Mouse (Mus musculus) liver, embryonic 12.5 days (tissue): Measurements from ENCODE around the gene Rb1. TPM values are rescaled to one million over a fixed set of nuclear protein-coding genes. Genes with fewer than 3 reads are reported as not detected.

Source experiments
- ATAC-seq: fragments of 200-750 bp; cut with Nextera tagmentation; 2 replicates; pipeline ENCODE4 v1.8.0; 2017; ENCODE audit warnings: moderate number of reproducible peaks, mild to moderate bottlenecking, moderate library complexity
- H3K27ac ChIP-seq: fragments of 300-500 bp; sonication (generic); 2 replicates; pipeline ENCODE4 v1.5.1; 2016; ENCODE audit warnings: mild to moderate bottlenecking
- H3K27me3 ChIP-seq: fragments of 300-500 bp; sonication (generic); replicated peaks from 2 replicates; pipeline ENCODE4 v1.6.1; 2016; ENCODE audit warnings: mild to moderate bottlenecking, moderate library complexity
- H3K36me3 ChIP-seq: fragments of 300-500 bp; sonication (generic); 2 replicates; pipeline ENCODE4 v1.6.1; 2016; ENCODE audit warnings: mild to moderate bottlenecking, moderate library complexity
- H3K4me1 ChIP-seq: fragments of 300-500 bp; sonication (generic); 2 replicates; pipeline ENCODE4 v1.6.1; 2016
- H3K4me2 ChIP-seq: fragments of 300-500 bp; sonication (generic); 2 replicates; pipeline ENCODE4 v1.6.1; 2016; ENCODE audit warnings: mild to moderate bottlenecking, moderate library complexity
- H3K4me3 ChIP-seq: fragments of 300-500 bp; sonication (generic); 2 replicates; pipeline ENCODE4 v1.5.1; 2016; ENCODE audit warnings: mild to moderate bottlenecking, moderate library complexity
- H3K9ac ChIP-seq: fragments of 300-500 bp; sonication (generic); 2 replicates; pipeline ENCODE4 v1.6.1; 2016; ENCODE audit warnings: mild to moderate bottlenecking, moderate library complexity
- H3K9me3 ChIP-seq: fragments of 300-500 bp; sonication (generic); replicated peaks from 2 replicates; pipeline ENCODE4 v1.6.1; 2016; ENCODE audit warnings: mild to moderate bottlenecking, moderate library complexity
- WGBS: fragments of 180-500 bp; shearing (Covaris S2); methylation state at CpG from one replicate; pipeline ENCODE4 v1.1.7; 2016; ENCODE audit not compliant: insufficient replicate concordance; 5-methylcytosine and 5-hydroxymethylcytosine counted together
- polyA plus RNA-seq: library from polyadenylated mRNA; unstranded; fragments of >200 nt; fragmentation: Nextera tagmentation; extraction: Ambion mirVana; gene quantifications from 2 replicates; pipeline ENCODE4 v1.2.1, GENCODE M21; 2016

Gene Rb1
- polyA plus RNA-seq, 1 experiment from 2014 or later: 30.1 TPM

DNA sequence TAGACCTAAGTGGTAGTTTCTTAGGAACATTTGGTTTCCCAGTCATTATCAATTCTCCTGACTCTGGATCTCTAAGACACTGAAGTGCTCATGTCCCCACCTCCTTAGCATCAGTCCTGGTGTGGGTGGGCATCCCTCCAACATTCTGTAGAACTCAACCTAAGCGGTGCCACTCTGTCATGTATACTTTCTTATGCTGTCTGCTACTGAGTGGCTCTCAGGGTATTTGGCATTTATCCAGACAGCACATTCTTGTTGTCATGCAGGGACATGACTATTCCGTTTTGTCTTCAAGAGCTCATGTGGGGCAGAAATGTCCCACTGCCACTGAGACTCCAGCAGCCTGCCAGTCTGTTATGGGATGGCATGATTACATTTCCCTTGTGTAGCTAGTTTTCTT, 144.5 kb downstream of the Rb1 start:
- H3K36me3 ChIP-seq: peaks cover 30% of the 10 kb centered on the region
- 78% methylated on average over 2 of the region's 2 CpGs for WGBS
- ATAC-seq: no peak

DNA sequence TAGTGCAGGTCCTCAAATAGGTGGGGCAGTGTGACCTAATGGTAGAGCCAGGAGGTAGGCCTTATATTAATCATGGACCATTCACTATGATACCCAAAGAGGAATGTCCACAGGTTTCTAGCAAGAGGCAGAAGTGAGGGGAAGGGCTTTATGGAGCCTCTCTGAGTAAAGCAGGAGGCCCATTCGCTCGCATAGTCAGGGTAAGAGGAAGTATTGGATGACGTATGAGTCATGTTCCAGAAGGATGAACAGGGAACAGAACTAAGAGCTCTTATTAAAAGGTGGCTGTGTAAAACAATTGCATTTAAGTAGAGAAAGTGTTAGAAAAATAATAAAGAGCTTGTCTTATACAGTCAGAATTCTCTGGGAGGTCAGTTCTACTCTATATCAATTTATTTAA, 145.0 kb downstream of the Rb1 start:
- H3K4me2 ChIP-seq: no peak overlapping the region
- H3K27me3 ChIP-seq: no peaks in the 10 kb centered on the region
- H3K27ac ChIP-seq: no peak overlapping the region
- ATAC-seq: no peak
- peaks cover 33% of the 10 kb centered on the region for H3K4me1 ChIP-seq
- H3K4me3 ChIP-seq: no peak overlapping the region
- WGBS: 75% methylated on average over 3 of the region's 3 CpGs
- H3K9ac ChIP-seq: no peak overlapping the region
- H3K36me3 ChIP-seq: peaks cover 29% of the 10 kb centered on the region; the same call in 1 of the 2 replicates
- H3K9me3 ChIP-seq: no peaks in the 10 kb centered on the region

More for the DNA sequence above, 144.5 kb downstream of the Rb1 start:
- no peak overlapping the region for H3K27ac ChIP-seq
- H3K4me2 ChIP-seq: no peak overlapping the region
- H3K4me3 ChIP-seq: no peak overlapping the region
- peaks cover 28% of the 10 kb centered on the region for H3K4me1 ChIP-seq
- no peak overlapping the region for H3K9ac ChIP-seq
- H3K27me3 ChIP-seq: no peaks in the 10 kb centered on the region
- H3K9me3 ChIP-seq: no peaks in the 10 kb centered on the region

DNA sequence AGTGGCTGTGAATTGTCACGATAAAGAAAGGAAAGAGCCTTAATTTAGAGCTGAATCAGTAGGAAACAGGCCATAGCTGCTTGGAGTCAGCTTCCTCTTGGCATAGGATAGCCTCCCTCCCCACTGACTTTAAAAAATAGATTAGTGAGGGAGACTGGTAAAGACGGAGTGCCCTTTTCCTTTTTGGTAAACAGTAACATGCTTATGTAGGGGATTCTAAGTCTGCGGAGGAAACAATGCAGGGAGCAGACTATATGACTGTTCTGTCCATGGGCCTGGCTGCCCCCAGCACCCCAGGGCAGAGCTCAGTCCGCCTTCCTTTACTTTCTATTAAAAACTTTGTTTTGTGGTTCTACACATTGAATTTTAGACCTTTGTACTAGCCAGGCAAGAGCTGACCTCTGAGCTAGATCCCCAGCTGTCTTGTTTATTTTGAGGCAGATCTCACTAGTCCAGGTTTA, 146.4 kb downstream of the Rb1 start:
- Histone ChIP-seq H3K9ac (no peak overlapping the region), H3K36me3 (peaks cover 24% of the 10 kb centered on the region; the same call in 1 of the 2 replicates), H3K4me3 (no peak overlapping the region), H3K4me2 (no peak overlapping the region), H3K27ac (peak overlapping the region; percentile 69), H3K4me1 (peaks cover 43% of the 10 kb centered on the region), H3K27me3 (no peaks in the 10 kb centered on the region), H3K9me3 (no peaks in the 10 kb centered on the region)
- WGBS: 40% methylated on average over 4 of the region's 4 CpGs
- peak; percentile 58; the same call in 1 of the 2 replicates for ATAC-seq

GRCm38 (mm10) chr14:73177961-73178360, 147.7 kb downstream of the Rb1 start:
- Histone ChIP-seq H3K9ac (no peak overlapping the region), H3K27me3 (no peaks in the 10 kb centered on the region), H3K4me2 (no peak overlapping the region), H3K36me3 (peaks cover 23% of the 10 kb centered on the region; the same call in 1 of the 2 replicates), H3K27ac (0 out of 2 replicates have a peak overlapping the region, but pooled peaks have one; percentile 23), H3K9me3 (no peaks in the 10 kb centered on the region), H3K4me3 (no peak overlapping the region), H3K4me1 (peaks cover 43% of the 10 kb centered on the region)
- WGBS: 67% methylated on average over 11 of the region's 11 CpGs
- no peak for ATAC-seq

DNA sequence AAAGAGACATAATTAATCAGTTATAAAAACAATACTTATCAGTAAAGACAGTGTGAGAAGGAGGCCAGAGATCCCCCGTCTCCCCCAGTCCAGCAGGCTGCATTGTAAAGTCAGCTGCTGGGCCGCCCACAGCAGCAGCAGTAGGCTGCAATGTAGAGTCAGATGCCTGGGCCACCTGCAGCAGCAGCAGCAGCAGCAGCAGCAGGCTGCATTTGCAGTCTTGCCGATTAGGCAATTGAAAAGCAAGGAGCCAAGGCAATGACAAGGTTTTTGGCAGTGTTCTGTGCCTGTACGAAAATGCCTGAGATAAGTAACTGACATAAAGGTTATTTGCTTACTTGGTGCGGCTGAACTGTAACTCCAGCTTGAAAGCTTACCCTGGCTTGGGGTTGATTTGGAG, 149.4 kb downstream of the Rb1 start:
- peaks cover 14% of the 10 kb centered on the region; the same call in 1 of the 2 replicates for H3K36me3 ChIP-seq
- H3K27ac ChIP-seq: no peak overlapping the region
- no peak for ATAC-seq
- H3K27me3 ChIP-seq: no peaks in the 10 kb centered on the region
- WGBS: 53% methylated on average over 5 of the region's 5 CpGs
- no peak overlapping the region for H3K4me2 ChIP-seq
- no peaks in the 10 kb centered on the region for H3K9me3 ChIP-seq
- H3K9ac ChIP-seq: no peak overlapping the region
- no peak overlapping the region for H3K4me3 ChIP-seq
- H3K4me1 ChIP-seq: peaks cover 45% of the 10 kb centered on the region

GRCm38 (mm10) chr14:73175814-73176213, 149.8 kb downstream of the Rb1 start:
- H3K4me2 ChIP-seq: no peak overlapping the region
- peaks cover 48% of the 10 kb centered on the region for H3K4me1 ChIP-seq
- H3K4me3 ChIP-seq: no peak overlapping the region
- H3K36me3 ChIP-seq: peaks cover 18% of the 10 kb centered on the region; the same call in 1 of the 2 replicates
- no peaks in the 10 kb centered on the region for H3K27me3 ChIP-seq
- ATAC-seq: peak; percentile 42; the same call in 1 of the 2 replicates
- H3K27ac ChIP-seq: no peak overlapping the region; the same call in 1 of the 2 replicates
- 22% methylated on average over 6 of the region's 6 CpGs for WGBS
- no peaks in the 10 kb centered on the region for H3K9me3 ChIP-seq
- no peak overlapping the region for H3K9ac ChIP-seq

DNA sequence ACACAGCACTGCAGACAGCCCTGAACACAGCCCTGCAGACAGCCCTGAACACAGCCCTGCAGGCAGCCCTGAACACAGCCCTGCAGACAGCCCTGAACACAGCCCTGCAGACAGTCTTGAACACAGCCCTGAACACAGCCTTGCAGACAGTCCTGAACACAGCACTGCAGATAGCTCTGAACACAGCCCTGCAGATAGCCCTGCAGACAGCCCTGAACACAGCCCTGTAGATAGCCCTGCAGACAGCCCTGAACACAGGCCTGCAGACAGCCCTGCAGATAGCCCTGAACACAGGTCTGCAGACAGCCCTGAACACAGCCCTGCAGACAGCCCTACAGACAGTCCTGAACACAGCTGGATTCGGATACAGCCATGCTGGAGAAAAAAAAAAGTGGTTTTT, 150.6 kb downstream of the Rb1 start:
- no peak overlapping the region for H3K4me2 ChIP-seq
- H3K4me3 ChIP-seq: no peak overlapping the region
- peak overlapping the region; percentile 49; the same call in 1 of the 2 replicates for H3K27ac ChIP-seq
- no peak overlapping the region for H3K9ac ChIP-seq
- ATAC-seq: peak; percentile 28; the same call in 1 of the 2 replicates
- H3K36me3 ChIP-seq: peaks cover 21% of the 10 kb centered on the region
- peaks cover 46% of the 10 kb centered on the region for H3K4me1 ChIP-seq
- no peaks in the 10 kb centered on the region for H3K27me3 ChIP-seq
- no peaks in the 10 kb centered on the region for H3K9me3 ChIP-seq
- WGBS: 52% methylated on average over 1 of the region's 1 CpGs

GRCm38 (mm10) chr14:73174091-73174995, 151.3 kb downstream of the Rb1 start:
- no peaks in the 10 kb centered on the region for H3K27me3 ChIP-seq
- H3K27ac ChIP-seq: 0 out of 2 replicates have a peak overlapping the region, but pooled peaks have one; percentile 49
- peaks cover 23% of the 10 kb centered on the region for H3K36me3 ChIP-seq
- ATAC-seq: no peak
- 69% methylated on average over 7 of the region's 7 CpGs for WGBS
- H3K4me1 ChIP-seq: peaks cover 41% of the 10 kb centered on the region
- H3K9me3 ChIP-seq: no peaks in the 10 kb centered on the region
- no peak overlapping the region for H3K4me3 ChIP-seq
- no peak overlapping the region for H3K4me2 ChIP-seq
- no peak overlapping the region for H3K9ac ChIP-seq

DNA sequence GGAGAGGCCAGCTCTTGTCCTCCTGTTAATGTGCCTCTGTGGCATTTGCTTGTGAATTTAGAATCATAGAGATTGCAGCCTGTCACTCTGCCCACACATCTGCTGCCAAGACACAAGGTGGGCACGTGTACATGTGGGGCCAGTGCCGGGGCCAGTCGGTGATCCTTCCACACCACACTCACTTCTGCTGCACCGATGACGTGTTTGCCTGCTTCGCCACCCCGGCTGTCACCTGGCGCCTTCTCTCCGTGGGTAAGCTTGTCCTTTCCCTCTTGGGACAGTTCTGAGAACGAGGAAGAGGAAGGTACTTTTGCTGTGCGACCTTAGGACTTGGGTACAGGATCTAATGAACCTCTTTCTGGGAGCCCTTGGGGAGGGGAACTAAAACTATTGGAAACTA, 152.0 kb downstream of the Rb1 start:
- H3K27ac ChIP-seq: no peak overlapping the region
- H3K4me1 ChIP-seq: peaks cover 34% of the 10 kb centered on the region
- H3K27me3 ChIP-seq: no peaks in the 10 kb centered on the region
- no peak overlapping the region for H3K4me2 ChIP-seq
- H3K4me3 ChIP-seq: no peak overlapping the region
- no peak for ATAC-seq
- no peaks in the 10 kb centered on the region for H3K9me3 ChIP-seq
- peaks cover 23% of the 10 kb centered on the region for H3K36me3 ChIP-seq
- no peak overlapping the region for H3K9ac ChIP-seq
- WGBS: 72% methylated on average over 11 of the region's 11 CpGs

- WGBS: 61% methylated on average over 12 of the region's 12 CpGs
- Histone ChIP-seq H3K4me3 (no peak overlapping the region), H3K27ac (no peak overlapping the region), H3K9me3 (no peaks in the 10 kb centered on the region), H3K4me1 (peaks cover 24% of the 10 kb centered on the region), H3K9ac (no peak overlapping the region), H3K36me3 (peaks cover 25% of the 10 kb centered on the region), H3K27me3 (no peaks in the 10 kb centered on the region), H3K4me2 (no peak overlapping the region)
- ATAC-seq: no peak
Observed at GRCm38 (mm10) chr14:73172196-73173011, 153.2 kb downstream of the Rb1 start.

DNA sequence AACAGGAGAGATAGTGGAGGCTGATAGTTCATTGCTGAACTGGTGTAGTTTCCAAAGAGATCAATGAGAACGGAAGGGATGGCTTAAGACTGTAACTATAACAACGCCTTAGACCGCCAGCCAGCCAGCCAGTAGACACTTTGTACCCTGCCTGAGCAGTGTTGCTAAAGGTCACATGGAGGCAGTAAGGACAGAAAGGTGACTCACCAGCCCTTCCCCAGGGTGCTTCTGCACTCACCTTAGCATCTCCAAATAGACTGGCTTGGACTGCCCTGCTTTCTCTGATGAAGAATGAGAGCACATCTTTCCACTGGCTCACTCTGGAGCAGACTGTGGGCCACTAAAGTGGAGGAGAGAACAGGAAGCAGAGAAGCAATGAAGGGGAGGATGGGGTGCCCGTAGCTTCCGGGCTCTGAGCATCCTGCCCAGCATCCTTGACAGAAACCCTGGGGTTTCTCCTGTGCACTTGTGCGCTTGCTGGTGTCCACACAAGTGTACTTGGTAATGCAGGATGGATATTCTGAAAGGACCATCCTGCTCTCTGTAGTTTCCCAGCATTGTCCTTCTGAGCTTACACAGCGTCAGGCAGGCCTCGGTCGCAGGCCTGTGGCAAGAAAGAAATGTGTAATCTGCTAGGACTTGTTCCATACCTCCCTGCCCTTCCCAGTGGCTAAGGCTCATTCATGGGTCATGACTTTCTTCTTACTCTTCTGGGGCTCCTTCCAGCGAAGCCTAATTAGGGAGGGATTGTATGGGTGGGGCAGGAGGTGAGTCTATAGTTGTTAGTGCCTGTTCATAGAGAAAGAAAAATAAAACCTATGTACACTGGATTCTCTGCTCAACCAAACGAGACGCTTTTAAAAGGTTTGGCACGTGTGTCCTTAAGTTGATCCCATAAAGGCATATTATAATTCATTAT, 155.4 kb downstream of the Rb1 start:
- Histone ChIP-seq H3K9me3 (no peaks in the 10 kb centered on the region), H3K4me2 (no peak overlapping the region), H3K4me3 (no peak overlapping the region), H3K4me1 (peaks cover 12% of the 10 kb centered on the region), H3K27ac (no peak overlapping the region), H3K27me3 (no peaks in the 10 kb centered on the region), H3K9ac (no peak overlapping the region), H3K36me3 (peaks cover 34% of the 10 kb centered on the region)
- WGBS: 75% methylated on average over 13 of the region's 13 CpGs
- no peak for ATAC-seq
